Mouse (Mus musculus) erythroblast, adult 5-6 weeks (primary cell): Measurements from ENCODE around the gene Vamp2. TPM values are rescaled to one million over a fixed set of nuclear protein-coding genes. Genes with fewer than 3 reads are reported as not detected.

Experiments
- ATAC-seq: replicated peaks from 2 replicates; pipeline ENCODE4 v1.8.0; 2016; ENCODE audit warnings: moderate number of reproducible peaks, mild to moderate bottlenecking, moderate TSS enrichment, inconsistent platforms; ENCODE audit not compliant: poor library complexity, low FRiP score, severe bottlenecking
- total RNA-seq, 2 experiments: library from RNA; stranded (forward) in 1 of 2; stranded (reverse) in 1 of 2; fragments of 150-400 nt in 1 of 2; fragments of 200-764, 138-1000 nt in 1 of 2; gene quantifications; 2 replicates each; pipeline versions ENCODE4 v1.2.3 to v1.2.4; 2015 to 2017; ENCODE audit warnings: low replicate concordance in 2 of 2

Vamp2 gene
- total RNA-seq, 2 experiments from 2014 or later, result 12.4 to 50.3 TPM

DNA sequence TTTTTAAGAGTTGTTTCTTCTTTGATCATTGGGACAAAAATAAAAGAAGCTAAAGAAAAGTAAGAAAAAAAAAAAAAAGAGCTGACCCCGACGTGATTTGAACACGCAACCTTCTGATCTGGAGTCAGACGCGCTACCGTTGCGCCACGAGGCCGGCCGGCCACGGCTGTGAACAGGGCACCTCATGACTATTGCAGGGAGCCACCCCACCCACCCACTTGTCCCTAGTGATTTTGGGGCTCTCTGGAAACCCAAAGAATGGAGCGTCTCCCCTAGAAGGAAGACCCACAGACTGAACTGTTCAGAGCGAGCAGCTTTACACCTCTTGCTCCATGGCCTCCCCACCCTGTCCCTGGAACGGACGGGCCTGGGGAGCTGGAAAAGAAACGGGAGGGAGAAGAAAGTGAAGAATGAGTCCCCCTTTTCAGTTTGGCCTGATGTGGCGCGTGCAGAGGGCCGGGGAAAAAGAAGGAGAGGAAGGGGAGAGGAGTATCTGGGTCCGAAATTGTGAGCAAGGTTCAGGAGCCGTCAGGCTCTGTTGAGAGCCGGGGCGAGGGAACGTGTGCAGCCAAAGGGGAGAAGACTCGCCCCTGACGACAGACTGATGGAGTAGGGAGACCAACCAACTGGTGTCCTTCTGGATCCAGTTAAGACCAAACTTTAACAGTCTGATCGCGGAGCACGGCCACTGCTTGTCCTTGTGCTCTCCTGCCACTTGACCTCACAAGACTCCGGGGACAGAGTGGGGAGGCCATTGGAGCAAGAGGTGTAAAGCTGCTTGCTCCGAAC, 24.7 kb upstream of the Vamp2 start:
- peak; percentile 22; the same call in 1 of the 2 replicates for ATAC-seq

DNA sequence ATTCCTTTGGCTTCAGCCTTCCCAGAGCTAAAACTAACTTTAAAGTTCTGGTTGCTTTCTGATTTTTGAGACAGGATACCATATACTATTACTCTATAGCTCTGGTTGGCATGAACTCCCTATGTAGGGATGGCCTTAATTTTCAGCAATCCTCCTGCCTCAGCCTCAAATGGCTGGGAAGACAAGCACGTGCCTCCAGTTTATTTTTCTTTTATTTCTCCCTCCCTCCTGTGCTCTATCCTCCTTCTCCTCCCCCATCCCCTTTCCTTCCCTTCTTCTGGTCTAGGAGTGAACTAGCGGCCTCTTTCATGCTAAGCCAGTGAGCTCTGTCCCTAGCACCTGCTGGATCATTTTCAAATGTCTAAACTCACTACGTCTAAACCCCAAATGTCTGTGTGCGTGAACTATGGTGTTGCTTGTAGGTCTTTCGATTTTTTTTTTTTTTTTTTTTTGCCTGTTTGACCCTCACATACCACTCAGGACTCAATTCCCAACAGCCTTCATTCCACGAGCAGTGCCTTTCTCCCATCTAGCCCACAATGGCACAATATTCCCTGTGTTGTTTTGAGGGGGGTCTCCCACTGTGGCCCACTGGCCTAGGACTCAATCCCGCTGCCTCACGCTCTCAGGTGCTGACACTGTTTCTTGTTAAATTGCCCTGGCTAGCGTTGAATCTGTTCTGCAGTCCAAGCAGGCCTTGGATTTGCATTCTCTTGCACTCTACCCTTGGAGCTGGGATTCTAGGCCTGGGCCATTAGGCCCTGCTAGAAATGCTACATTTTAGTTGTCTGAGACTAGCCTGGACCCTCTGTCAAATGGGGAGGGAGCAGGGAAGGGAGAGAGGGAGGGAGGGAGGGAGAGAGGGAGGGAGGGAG, 23.8 kb upstream of the Vamp2 start:
- no peak for ATAC-seq

- no peak for ATAC-seq
Measured at GRCm38 (mm10) chr11:69065394-69065925, 22.8 kb upstream of the Vamp2 start.

DNA sequence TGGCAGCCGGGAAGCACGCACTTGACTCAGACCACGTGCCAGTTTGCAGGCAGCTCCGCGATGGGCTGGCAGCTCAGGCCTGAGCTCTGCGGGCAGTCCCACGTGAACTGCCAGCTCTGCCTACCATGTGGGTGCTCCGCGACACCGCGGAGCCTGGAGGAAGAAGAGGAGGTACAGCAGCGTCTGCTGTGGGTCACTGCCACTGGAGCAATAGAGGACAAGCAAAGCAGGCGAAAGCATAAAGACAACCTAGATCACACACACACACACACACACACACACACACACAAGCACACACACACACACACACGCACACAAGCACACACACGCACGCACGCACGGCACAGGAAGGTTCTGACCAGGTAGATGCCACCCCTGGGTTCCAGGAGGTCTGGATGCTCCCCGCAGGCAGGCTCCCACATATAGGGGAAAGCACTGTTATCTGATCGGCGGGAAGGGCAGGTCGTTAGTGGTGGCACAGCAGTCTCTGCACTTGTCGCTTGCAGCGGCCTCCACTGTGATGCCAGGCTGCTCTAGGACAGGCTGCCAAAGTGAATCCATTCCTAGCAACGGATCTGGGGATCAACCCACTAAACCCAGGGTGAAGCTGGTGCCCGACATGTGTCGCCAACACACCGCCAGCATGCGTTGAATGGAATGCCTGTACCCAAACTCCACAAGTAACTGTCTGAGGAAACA, 22.0 kb upstream of the Vamp2 start:
- peak; percentile 26; the same call in 1 of the 2 replicates for ATAC-seq

GRCm38 (mm10) chr11:69066956-69067355, 21.3 kb upstream of the Vamp2 start:
- peak; percentile 50 for ATAC-seq

DNA sequence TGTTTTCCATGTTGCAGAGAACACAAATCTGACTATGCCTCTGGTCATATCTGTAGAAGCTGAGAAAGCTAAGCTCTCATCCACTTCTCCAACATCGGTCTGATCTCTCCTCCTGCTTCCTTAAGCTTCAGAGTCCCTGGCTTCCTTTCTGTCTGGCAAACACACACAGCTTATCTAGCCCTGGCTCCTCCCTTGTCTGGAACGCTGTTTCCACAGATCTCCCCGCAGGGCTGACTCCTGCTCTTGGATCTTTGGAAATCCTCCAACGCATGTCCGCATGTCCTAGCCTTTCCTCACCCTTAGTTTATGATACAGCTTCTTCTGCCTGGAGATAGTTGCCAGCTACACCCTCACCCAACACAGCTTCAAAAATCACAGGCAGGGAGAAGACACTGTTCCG, 20.7 kb upstream of the Vamp2 start:
- ATAC-seq, result no peak

GRCm38 (mm10) chr11:69070093-69070492, 18.2 kb upstream of the Vamp2 start:
- ATAC-seq, result no peak

GRCm38 (mm10) chr11:69070590-69071222, 17.6 kb upstream of the Vamp2 start, which contains the start of gene Tmem107:
Tmem107 (plus strand) TSS chr11:69070806.
- ATAC-seq, result peak; percentile 74

DNA sequence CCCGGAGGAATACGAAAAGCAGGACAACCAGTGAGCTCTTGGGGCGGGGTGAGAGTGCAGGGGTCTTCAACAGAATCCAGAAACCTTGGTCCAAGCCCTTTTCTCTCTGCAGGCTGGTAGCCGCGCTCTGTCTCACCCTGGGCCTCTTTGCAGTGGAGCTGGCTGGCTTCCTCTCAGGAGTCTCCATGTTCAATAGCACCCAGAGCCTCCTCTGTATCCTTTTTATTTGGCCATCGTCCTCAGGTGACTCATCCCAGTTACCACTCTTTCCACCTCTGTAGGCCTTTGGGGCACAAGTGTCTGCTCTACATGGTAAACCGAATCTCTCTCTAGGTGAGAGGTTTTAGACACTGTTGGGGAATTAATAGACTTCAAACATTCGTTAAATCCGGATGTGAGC, 17.0 kb upstream of the Vamp2 start:
- ATAC-seq, result no peak

- ATAC-seq, result no peak
Measured at GRCm38 (mm10) chr11:69072234-69072633, 16.1 kb upstream of the Vamp2 start.

DNA sequence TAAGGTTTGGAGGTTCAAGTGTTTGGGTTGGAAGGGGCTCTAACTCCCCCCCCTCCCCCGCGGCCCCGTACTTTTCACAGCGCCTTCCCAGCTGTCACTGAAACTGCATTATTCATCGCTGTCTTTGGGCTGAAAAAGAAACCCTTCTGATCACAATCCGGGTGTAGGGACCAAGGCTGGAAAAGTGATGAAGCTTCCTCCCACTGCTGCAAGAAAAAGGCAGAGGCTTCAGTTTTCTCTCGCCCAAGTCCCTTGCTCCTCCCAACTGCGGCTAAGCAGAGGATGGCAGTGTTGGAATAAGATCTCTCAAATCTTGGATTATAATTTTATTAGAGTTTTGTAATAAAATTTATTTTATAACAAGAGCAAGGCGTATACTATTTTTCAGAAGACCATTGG, 15.6 kb upstream of the Vamp2 start:
- ATAC-seq, result no peak

DNA sequence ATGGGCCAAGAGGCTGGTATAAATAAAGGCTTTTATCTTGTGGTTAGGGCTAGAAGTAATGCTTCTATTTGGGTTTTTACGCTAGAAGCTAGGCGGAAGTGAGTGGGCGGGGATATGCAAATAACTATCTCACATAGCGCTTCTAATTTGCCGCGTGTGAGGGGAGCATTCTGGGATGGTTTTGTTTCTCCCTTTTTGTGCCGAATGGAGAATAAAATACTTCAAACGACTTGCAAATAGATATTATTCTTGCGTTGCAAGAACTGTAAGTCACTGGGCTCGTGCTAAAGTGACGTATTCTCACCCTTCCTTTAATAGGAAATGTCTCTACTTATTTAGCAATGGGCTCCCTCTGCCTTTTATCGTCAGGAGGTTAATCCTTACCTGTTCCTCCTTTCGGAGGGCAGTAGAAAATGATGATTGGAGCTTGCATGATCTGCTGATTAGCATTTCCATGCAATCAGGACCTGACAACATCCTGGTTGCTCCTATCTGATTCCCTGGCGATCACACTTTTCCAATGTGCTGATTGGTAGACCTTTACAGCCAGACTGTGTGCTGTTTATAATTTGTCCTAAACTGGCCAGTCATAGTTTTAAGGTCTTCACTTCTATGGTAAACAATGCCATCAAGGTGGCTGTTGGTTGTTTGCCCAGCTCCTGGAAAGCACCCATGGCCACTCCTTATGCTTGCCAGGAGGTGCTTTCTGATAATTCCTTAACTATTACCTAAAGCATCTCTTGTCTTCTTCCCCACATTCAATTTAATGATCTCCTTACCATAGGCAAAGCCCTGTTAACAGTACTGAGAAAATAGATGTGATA, 15.0 kb upstream of the Vamp2 start:
- ATAC-seq, result peak; percentile 69

GRCm38 (mm10) chr11:69073951-69074775, 14.1 kb upstream of the Vamp2 start:
- ATAC-seq, result no peak

DNA sequence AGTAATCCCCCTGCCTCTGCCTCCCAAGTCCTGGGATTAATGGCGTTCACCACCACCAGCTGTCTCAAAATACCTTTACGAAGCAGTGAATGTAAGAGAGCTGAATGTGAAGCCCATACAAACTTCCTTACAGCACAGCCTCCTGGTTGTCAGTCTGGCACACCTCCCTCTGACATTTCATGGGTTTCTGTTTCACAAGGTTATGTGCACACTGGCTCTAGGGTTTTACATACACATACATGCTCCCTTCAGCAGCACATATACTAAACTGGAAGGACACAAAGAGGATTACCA, 13.6 kb upstream of the Vamp2 start:
- no peak for ATAC-seq

GRCm38 (mm10) chr11:69075764-69076479, 12.4 kb upstream of the Vamp2 start:
- ATAC-seq, result no peak

DNA sequence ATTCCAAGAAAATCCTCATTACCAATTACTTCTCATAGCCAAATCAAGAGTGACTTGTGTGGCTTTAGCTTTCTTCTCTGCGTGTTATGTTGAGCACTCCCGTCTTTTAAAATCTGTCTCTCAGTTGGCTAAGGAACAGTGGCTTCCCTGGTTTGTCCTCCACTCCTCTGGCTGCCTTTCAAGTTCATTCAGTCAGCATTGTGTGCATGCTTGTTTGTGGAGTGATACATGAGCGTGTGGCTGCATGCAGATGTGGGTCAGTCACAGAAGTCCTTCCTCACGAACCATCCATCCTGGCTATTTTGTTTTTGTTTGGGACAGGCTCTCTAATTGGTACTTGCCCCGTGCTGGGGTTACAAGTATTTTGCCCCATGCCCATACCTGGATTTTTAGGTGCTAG, 11.7 kb upstream of the Vamp2 start:
- ATAC-seq, result no peak

DNA sequence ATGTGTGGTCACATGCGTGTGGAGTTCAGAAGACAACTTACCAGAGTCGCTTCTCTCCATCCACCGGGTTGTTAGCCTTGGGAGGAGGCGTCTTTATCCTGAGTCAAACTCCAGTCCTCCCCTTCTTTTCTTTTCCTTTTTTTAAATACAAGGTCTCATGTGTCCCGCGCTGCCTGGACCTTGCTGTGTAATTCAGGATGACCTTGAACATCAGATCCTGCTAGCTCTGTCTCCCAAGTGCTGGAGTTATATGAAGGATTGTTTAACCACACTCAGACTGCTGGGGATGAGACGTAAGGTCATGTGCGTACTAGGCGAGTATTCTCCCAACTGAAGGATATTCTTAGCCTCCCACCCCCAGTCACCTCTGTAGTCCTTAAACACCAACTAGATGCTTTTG, 11.0 kb upstream of the Vamp2 start:
- no peak for ATAC-seq

DNA sequence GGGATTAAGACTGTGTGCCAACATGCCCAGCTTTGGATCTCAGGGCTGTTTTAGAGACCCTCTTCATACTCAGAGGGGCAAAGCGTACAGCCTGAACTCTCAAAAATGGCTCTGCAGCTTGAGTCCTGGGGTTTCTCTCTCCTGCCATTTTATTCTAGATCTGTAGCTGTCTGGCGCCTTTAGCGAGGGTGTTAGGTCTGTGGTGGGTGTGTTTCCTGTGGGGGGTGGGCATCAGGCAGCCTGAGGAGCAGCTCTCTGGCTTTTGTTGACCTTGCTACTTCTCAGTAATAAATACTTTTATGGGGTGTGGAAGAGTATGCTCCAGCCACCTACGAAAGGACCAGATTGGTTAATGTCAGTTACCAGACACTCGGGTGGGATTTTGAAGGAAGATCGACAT, 10.2 kb upstream of the Vamp2 start:
- no peak for ATAC-seq
